Mouse (Mus musculus): ENCODE data around the gene Soga1. TPM values are rescaled to one million over a fixed set of nuclear protein-coding genes. Genes with fewer than 3 reads are reported as not detected.

Soga1 gene
- polyA plus RNA-seq, 2 experiments from 2014 or later = 0.16 TPM; not detected in 1

- ATAC-seq = no peak
Measured at GRCm38 (mm10) chr2:157060557-157061305, 18.3 kb downstream of the Soga1 start.

GRCm38 (mm10) chr2:157060037-157060436 lies 19.0 kb downstream of the Soga1 start:
- ATAC-seq = no peak

GRCm38 (mm10) chr2:157059166-157059565 lies 19.9 kb downstream of the Soga1 start:
- no peak for ATAC-seq

GRCm38 (mm10) chr2:157058342-157058998 lies 20.6 kb downstream of the Soga1 start:
- no peak for ATAC-seq

- ATAC-seq = no peak
Measured at GRCm38 (mm10) chr2:157057758-157058157, 21.3 kb downstream of the Soga1 start.

GRCm38 (mm10) chr2:157057186-157057585 lies 21.9 kb downstream of the Soga1 start:
- ATAC-seq = no peak

- ATAC-seq = no peak
Measured at GRCm38 (mm10) chr2:157055721-157056120, 23.3 kb downstream of the Soga1 start.

GRCm38 (mm10) chr2:157054816-157055215 lies 24.2 kb downstream of the Soga1 start:
- no peak for ATAC-seq

- no peak for ATAC-seq
Measured at GRCm38 (mm10) chr2:157054297-157054696, 24.8 kb downstream of the Soga1 start.

GRCm38 (mm10) chr2:157053787-157054186 lies 25.3 kb downstream of the Soga1 start:
- no peak for ATAC-seq

- ATAC-seq = no peak
Measured at GRCm38 (mm10) chr2:157053124-157053523, 25.9 kb downstream of the Soga1 start.

- no peak for ATAC-seq
Measured at GRCm38 (mm10) chr2:157052448-157052847, 26.6 kb downstream of the Soga1 start.

- no peak for ATAC-seq
Measured at GRCm38 (mm10) chr2:157049831-157050243, 29.2 kb downstream of the Soga1 start.

GRCm38 (mm10) chr2:157048395-157049181 lies 30.5 kb downstream of the Soga1 start:
- ATAC-seq = no peak

GRCm38 (mm10) chr2:157046956-157047355 lies 32.1 kb downstream of the Soga1 start:
- no peak for ATAC-seq

GRCm38 (mm10) chr2:157045932-157046331 lies 33.1 kb downstream of the Soga1 start:
- no peak for ATAC-seq

- no peak for ATAC-seq
Measured at GRCm38 (mm10) chr2:157043987-157044386, 35.1 kb downstream of the Soga1 start.

GRCm38 (mm10) chr2:157043556-157043955 lies 35.5 kb downstream of the Soga1 start:
- ATAC-seq = no peak

GRCm38 (mm10) chr2:157041421-157041820 lies 37.6 kb downstream of the Soga1 start:
- ATAC-seq = no peak

GRCm38 (mm10) chr2:157040649-157041046 lies 38.4 kb downstream of the Soga1 start:
- ATAC-seq = no peak

- no peak for ATAC-seq
Measured at GRCm38 (mm10) chr2:157039900-157040648, 39.0 kb downstream of the Soga1 start.

- no peak for ATAC-seq
Measured at GRCm38 (mm10) chr2:157037303-157037702, 41.8 kb downstream of the Soga1 start.

GRCm38 (mm10) chr2:157036400-157036799 lies 42.7 kb downstream of the Soga1 start:
- ATAC-seq = no peak

Measured in CD4-positive, CD25-positive, alpha-beta regulatory T cell, adult 4 months (primary cell).